Mouse (Mus musculus): Measurements from ENCODE around the gene Pdcd2l. TPM values are rescaled to one million over a fixed set of nuclear protein-coding genes. Genes with fewer than 3 reads are reported as not detected.

Pdcd2l gene
- polyA plus RNA-seq, 1 experiment from 2014 or later: 57.2 TPM

GRCm38 (mm10) chr7:34169454-34169853 lies 27.0 kb downstream of the Pdcd2l start, which contains the start of gene Uba2:
Gene Uba2 (minus strand): TSS chr7:34169599.
- H3K27ac ChIP-seq (ENCODE audit: low read depth): peak within 1 kb of the TSS; percentile 82; the same call in 1 of the 2 replicates
- peaks cover 6% of the 10 kb centered on the region; the same call in 1 of the 2 replicates for H3K4me1 ChIP-seq (replicated peaks; ENCODE audit: control insufficient read depth, insufficient read depth, low read length)
- H3K27me3 ChIP-seq (replicated peaks; ENCODE audit: control insufficient read depth, insufficient read depth, low read length): no peaks in the 10 kb centered on the region
- no peak for DNase-seq (ENCODE audit: low spot score)
- 82% methylated on average over 3 of the region's 3 CpGs for WGBS
- no peak for ATAC-seq (replicated peaks; ENCODE audit: low FRiP score, low TSS enrichment, low read depth)
- H3K4me3 ChIP-seq (ENCODE audit: low read depth, low read length): peak within 1 kb of the TSS; percentile 98
- H3K9ac ChIP-seq (ENCODE audit: low read length): peak within 1 kb of the TSS; percentile 86
- peaks cover 10% of the 10 kb centered on the region for H3K36me3 ChIP-seq (ENCODE audit: control insufficient read depth, insufficient read depth, low read length)
- H3K9me3 ChIP-seq (ENCODE audit: control insufficient read depth, low read length): no peaks in the 10 kb centered on the region
- peak within 1 kb of the TSS; percentile 94 for H3K4me2 ChIP-seq (ENCODE audit: low read length)

- Histone ChIP-seq H3K9me3 (ENCODE audit: control insufficient read depth, low read length) (no peaks in the 10 kb centered on the region), H3K27me3 (replicated peaks; ENCODE audit: control insufficient read depth, insufficient read depth, low read length) (no peaks in the 10 kb centered on the region), H3K4me3 (ENCODE audit: low read depth, low read length) (peak overlapping the region; percentile 98), H3K4me2 (ENCODE audit: low read length) (peak overlapping the region; percentile 94), H3K9ac (ENCODE audit: low read length) (peak overlapping the region; percentile 86), H3K27ac (ENCODE audit: low read depth) (peak overlapping the region; percentile 82), H3K36me3 (ENCODE audit: control insufficient read depth, insufficient read depth, low read length) (peaks cover 18% of the 10 kb centered on the region), H3K4me1 (replicated peaks; ENCODE audit: control insufficient read depth, insufficient read depth, low read length) (peaks cover 6% of the 10 kb centered on the region; the same call in 1 of the 2 replicates)
- DNase-seq (ENCODE audit: low spot score): peak; percentile 96
- 10% methylated on average over 27 of the region's 30 CpGs for WGBS
- ATAC-seq (replicated peaks; ENCODE audit: low FRiP score, low TSS enrichment, low read depth): peak; percentile 95
Observed at GRCm38 (mm10) chr7:34168470-34169251, 27.8 kb downstream of the Pdcd2l start.

GRCm38 (mm10) chr7:34167766-34168469 lies 28.5 kb downstream of the Pdcd2l start:
- Histone ChIP-seq H3K4me3 (ENCODE audit: low read depth, low read length) (peak overlapping the region; percentile 98), H3K27ac (ENCODE audit: low read depth) (peak overlapping the region; percentile 82), H3K9me3 (ENCODE audit: control insufficient read depth, low read length) (no peaks in the 10 kb centered on the region), H3K27me3 (replicated peaks; ENCODE audit: control insufficient read depth, insufficient read depth, low read length) (no peaks in the 10 kb centered on the region), H3K4me2 (ENCODE audit: low read length) (peak overlapping the region; percentile 94), H3K9ac (ENCODE audit: low read length) (peak overlapping the region; percentile 86), H3K36me3 (ENCODE audit: control insufficient read depth, insufficient read depth, low read length) (peaks cover 25% of the 10 kb centered on the region), H3K4me1 (replicated peaks; ENCODE audit: control insufficient read depth, insufficient read depth, low read length) (peaks cover 6% of the 10 kb centered on the region; the same call in 1 of the 2 replicates)
- WGBS: under 1% methylated on average over 53 of the region's 54 CpGs
- DNase-seq (ENCODE audit: low spot score): peak; percentile 73
- no peak; the same call in none of the 2 replicates for ATAC-seq (replicated peaks; ENCODE audit: low FRiP score, low TSS enrichment, low read depth)

GRCm38 (mm10) chr7:34166850-34167249 lies 29.6 kb downstream of the Pdcd2l start:
- Histone ChIP-seq H3K36me3 (ENCODE audit: control insufficient read depth, insufficient read depth, low read length) (peaks cover 36% of the 10 kb centered on the region), H3K27me3 (replicated peaks; ENCODE audit: control insufficient read depth, insufficient read depth, low read length) (no peaks in the 10 kb centered on the region), H3K9me3 (ENCODE audit: control insufficient read depth, low read length) (no peaks in the 10 kb centered on the region), H3K27ac (ENCODE audit: low read depth) (no peak overlapping the region), H3K4me3 (ENCODE audit: low read depth, low read length) (0 out of 2 replicates have a peak overlapping the region, but pooled peaks have one; percentile 1), H3K4me1 (replicated peaks; ENCODE audit: control insufficient read depth, insufficient read depth, low read length) (peaks cover 6% of the 10 kb centered on the region; the same call in 1 of the 2 replicates), H3K9ac (ENCODE audit: low read length) (no peak overlapping the region), H3K4me2 (ENCODE audit: low read length) (peak overlapping the region; percentile 26; the same call in 1 of the 2 replicates)
- 52% methylated on average over 4 of the region's 4 CpGs for WGBS
- DNase-seq (ENCODE audit: low spot score): peak; percentile 64
- no peak for ATAC-seq (replicated peaks; ENCODE audit: low FRiP score, low TSS enrichment, low read depth)

- Histone ChIP-seq H3K9me3 (ENCODE audit: control insufficient read depth, low read length) (no peaks in the 10 kb centered on the region), H3K4me3 (ENCODE audit: low read depth, low read length) (no peak overlapping the region), H3K36me3 (ENCODE audit: control insufficient read depth, insufficient read depth, low read length) (peaks cover 44% of the 10 kb centered on the region), H3K27ac (ENCODE audit: low read depth) (no peak overlapping the region), H3K4me2 (ENCODE audit: low read length) (no peak overlapping the region), H3K27me3 (replicated peaks; ENCODE audit: control insufficient read depth, insufficient read depth, low read length) (no peaks in the 10 kb centered on the region), H3K4me1 (replicated peaks; ENCODE audit: control insufficient read depth, insufficient read depth, low read length) (peaks cover 6% of the 10 kb centered on the region; the same call in 1 of the 2 replicates), H3K9ac (ENCODE audit: low read length) (no peak overlapping the region)
- DNase-seq (ENCODE audit: low spot score) (no peak), ATAC-seq (replicated peaks; ENCODE audit: low FRiP score, low TSS enrichment, low read depth) (no peak)
- 85% methylated on average over 3 of the region's 3 CpGs for WGBS
Observed at GRCm38 (mm10) chr7:34165999-34166398, 30.5 kb downstream of the Pdcd2l start.

- H3K4me2 ChIP-seq (ENCODE audit: low read length): no peak overlapping the region
- no peak overlapping the region for H3K4me3 ChIP-seq (ENCODE audit: low read depth, low read length)
- H3K4me1 ChIP-seq (replicated peaks; ENCODE audit: control insufficient read depth, insufficient read depth, low read length): peaks cover 6% of the 10 kb centered on the region; the same call in 1 of the 2 replicates
- 92% methylated on average over 7 of the region's 7 CpGs for WGBS
- DNase-seq (ENCODE audit: low spot score) (no peak), ATAC-seq (replicated peaks; ENCODE audit: low FRiP score, low TSS enrichment, low read depth) (no peak)
- peaks cover 57% of the 10 kb centered on the region for H3K36me3 ChIP-seq (ENCODE audit: control insufficient read depth, insufficient read depth, low read length)
- H3K9ac ChIP-seq (ENCODE audit: low read length): no peak overlapping the region
- H3K9me3 ChIP-seq (ENCODE audit: control insufficient read depth, low read length): no peaks in the 10 kb centered on the region
- no peaks in the 10 kb centered on the region for H3K27me3 ChIP-seq (replicated peaks; ENCODE audit: control insufficient read depth, insufficient read depth, low read length)
- H3K27ac ChIP-seq (ENCODE audit: low read depth): no peak overlapping the region
Observed at GRCm38 (mm10) chr7:34164671-34165070, 31.8 kb downstream of the Pdcd2l start.

- no peak overlapping the region for H3K27ac ChIP-seq (ENCODE audit: low read depth)
- 94% methylated on average over 3 of the region's 3 CpGs for WGBS
- no peaks in the 10 kb centered on the region for H3K27me3 ChIP-seq (replicated peaks; ENCODE audit: control insufficient read depth, insufficient read depth, low read length)
- ATAC-seq (replicated peaks; ENCODE audit: low FRiP score, low TSS enrichment, low read depth) (no peak), DNase-seq (ENCODE audit: low spot score) (no peak)
- H3K4me3 ChIP-seq (ENCODE audit: low read depth, low read length): no peak overlapping the region
- H3K9me3 ChIP-seq (ENCODE audit: control insufficient read depth, low read length): no peaks in the 10 kb centered on the region
- H3K36me3 ChIP-seq (ENCODE audit: control insufficient read depth, insufficient read depth, low read length): peaks cover 99% of the 10 kb centered on the region
- H3K9ac ChIP-seq (ENCODE audit: low read length): no peak overlapping the region
- no peaks in the 10 kb centered on the region for H3K4me1 ChIP-seq (replicated peaks; ENCODE audit: control insufficient read depth, insufficient read depth, low read length)
- no peak overlapping the region for H3K4me2 ChIP-seq (ENCODE audit: low read length)
Observed at GRCm38 (mm10) chr7:34159167-34159566, 37.3 kb downstream of the Pdcd2l start.

GRCm38 (mm10) chr7:34157994-34158393 lies 38.5 kb downstream of the Pdcd2l start:
- Histone ChIP-seq H3K9ac (ENCODE audit: low read length) (no peak overlapping the region), H3K27me3 (replicated peaks; ENCODE audit: control insufficient read depth, insufficient read depth, low read length) (no peaks in the 10 kb centered on the region), H3K4me1 (replicated peaks; ENCODE audit: control insufficient read depth, insufficient read depth, low read length) (no peaks in the 10 kb centered on the region), H3K9me3 (ENCODE audit: control insufficient read depth, low read length) (no peaks in the 10 kb centered on the region), H3K4me3 (ENCODE audit: low read depth, low read length) (no peak overlapping the region), H3K27ac (ENCODE audit: low read depth) (no peak overlapping the region), H3K36me3 (ENCODE audit: control insufficient read depth, insufficient read depth, low read length) (peaks cover 100% of the 10 kb centered on the region), H3K4me2 (ENCODE audit: low read length) (no peak overlapping the region)
- no peak for ATAC-seq (replicated peaks; ENCODE audit: low FRiP score, low TSS enrichment, low read depth)
- no peak for DNase-seq (ENCODE audit: low spot score)
- WGBS: 94% methylated on average over 3 of the region's 3 CpGs

All from intestine, embryonic 14.5 days (tissue).